Mouse (Mus musculus): ENCODE data around the gene Chd1l.

- TF ChIP-seq POLR2A (IDR thresholded peaks at IDR 0.05; ENCODE audit: extremely low read depth, insufficient read depth, low read length): no peak
- peak; percentile 78 for TF ChIP-seq CTCF (IDR thresholded peaks at IDR 0.05; ENCODE audit: low read depth, low read length)
These were observed 24.4 kb downstream of the Chd1l start for GRCm38 (mm10) chr3:97585383-97586160.

Measured in liver, adult 2 months (tissue).